Mouse (Mus musculus) small intestine, adult 2 months (tissue): ENCODE data around the gene Ehd3.

Experiments used
- CTCF ChIP-seq: fragments of 200-500 bp; IDR thresholded peaks from 2 replicates; pipeline ENCODE4 v1.5.1; 2012; ENCODE audit warnings: low read depth, mild to moderate bottlenecking, control low read depth, inconsistent platforms, low read length, moderate library complexity, mixed read lengths; ENCODE audit not compliant: insufficient replicate concordance, insufficient read length; ENCODE audit errors: extremely low read depth
- POLR2A ChIP-seq: fragments of 200-500 bp; IDR thresholded peaks from 2 replicates; pipeline ENCODE4 v1.6.1; 2012; ENCODE audit warnings: low read depth, mild to moderate bottlenecking, control low read depth, inconsistent platforms, low read length, moderate library complexity

DNA sequence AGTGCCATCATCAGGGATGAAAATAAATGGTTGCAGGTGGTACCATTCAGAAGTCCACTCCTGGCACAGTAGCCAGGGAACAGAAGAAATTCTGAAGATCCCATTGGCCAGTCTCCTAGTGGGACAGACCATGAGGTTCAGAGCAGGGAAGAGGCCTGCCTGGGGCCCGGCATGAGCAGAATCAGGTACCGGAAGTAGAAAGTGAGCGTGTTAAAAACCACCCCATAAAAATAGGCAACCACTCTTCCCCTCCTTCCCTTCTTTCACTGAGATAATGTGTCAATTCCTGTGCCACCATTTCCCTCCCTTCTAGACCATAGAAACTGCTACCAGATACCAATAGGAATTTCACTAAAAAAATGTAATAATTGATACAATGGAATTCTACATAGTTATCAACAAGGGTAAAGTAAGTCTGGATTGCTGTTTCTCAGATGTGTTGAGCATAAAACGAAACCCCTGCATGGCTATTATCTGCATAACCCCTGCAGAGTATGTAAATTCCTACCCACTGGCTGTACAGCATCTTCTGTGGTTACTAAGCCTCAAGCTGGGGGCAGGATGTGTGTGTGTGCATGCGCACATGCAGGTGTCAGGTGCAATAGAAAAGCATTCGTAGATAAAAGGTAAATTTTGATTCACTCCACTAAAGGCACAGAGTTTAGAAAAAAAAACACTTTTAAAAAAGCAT, 10.7 kb downstream of the Ehd3 start:
- TF ChIP-seq POLR2A: no peak
- TF ChIP-seq CTCF: no peak
